Mouse (Mus musculus) thymus, adult 2 months (tissue): Measurements from ENCODE around the gene Inafm2. TPM values are rescaled to one million over a fixed set of nuclear protein-coding genes. Genes with fewer than 3 reads are reported as not detected.

Experiments used
- DNase-seq: peaks from one replicate; pipeline ENCODE4 v3.0.0; 2021
- H3K27ac ChIP-seq: fragments of 200-500 bp; 2 replicates; pipeline ENCODE4 v1.5.1; 2012; ENCODE audit warnings: low read length, control low read depth; ENCODE audit not compliant: control insufficient read depth, insufficient read depth
- H3K27me3 ChIP-seq: fragments of 200-500 bp; 2 replicates; pipeline ENCODE4 v1.6.1; 2012; ENCODE audit warnings: mild to moderate bottlenecking, low read length, moderate library complexity, mixed read lengths; ENCODE audit not compliant: control insufficient read depth, insufficient read depth
- H3K36me3 ChIP-seq: fragments of 200-500 bp; 2 replicates; pipeline ENCODE4 v1.6.1; 2012; ENCODE audit warnings: mild to moderate bottlenecking, low read length, moderate library complexity; ENCODE audit not compliant: control insufficient read depth, insufficient read depth
- H3K4me1 ChIP-seq: fragments of 200-500 bp; replicated peaks from 2 replicates; pipeline ENCODE4 v1.6.1; 2012; ENCODE audit warnings: low read length; ENCODE audit not compliant: control insufficient read depth, insufficient read depth
- H3K4me3 ChIP-seq: fragments of 200-500 bp; 2 replicates; pipeline ENCODE4 v1.5.1; 2012; ENCODE audit warnings: mild to moderate bottlenecking, low read length, control low read depth, moderate library complexity; ENCODE audit not compliant: control insufficient read depth, insufficient read depth
- CTCF ChIP-seq: fragments of 200-500 bp; IDR thresholded peaks from 2 replicates; pipeline ENCODE4 v1.5.1; 2012; ENCODE audit warnings: mild to moderate bottlenecking, control low read depth, low read length, moderate library complexity, borderline replicate concordance; ENCODE audit not compliant: control insufficient read depth, poor library complexity, insufficient read depth; ENCODE audit errors: extremely low read depth
- POLR2A ChIP-seq: fragments of 200-500 bp; IDR thresholded peaks from 2 replicates; pipeline ENCODE4 v1.6.1; 2012; ENCODE audit warnings: mild to moderate bottlenecking, low read length, control low read depth, moderate library complexity; ENCODE audit not compliant: control insufficient read depth, poor library complexity, insufficient read depth; ENCODE audit errors: extremely low read depth
- WGBS: fragments of 180-500 bp; shearing (Covaris S2); methylation state at CpG from one replicate; pipeline ENCODE4 v1.1.7; 2018; 5-methylcytosine and 5-hydroxymethylcytosine counted together
- polyA plus RNA-seq: library from polyadenylated mRNA; depleted of rRNA; stranded (reverse); fragments of >200 nt; gene quantifications from 2 replicates; pipeline ENCODE4 v1.2.3, GENCODE M21; 2012

Inafm2 gene
- polyA plus RNA-seq, 1 experiment: 18.9 TPM

GRCm38 (mm10) chr2:118726873-118727272 is 18.7 kb upstream of the Inafm2 start:
- DNase-seq: no peak
- Histone ChIP-seq H3K4me3 (no peak overlapping the region), H3K27me3 (no peaks in the 10 kb centered on the region), H3K36me3 (no peaks in the 10 kb centered on the region), H3K4me1 (peaks cover 42% of the 10 kb centered on the region), H3K27ac (no peak overlapping the region)
- WGBS: 93% methylated on average over 2 of the region's 2 CpGs
- TF ChIP-seq CTCF: no peak
- TF ChIP-seq POLR2A: no peak

GRCm38 (mm10) chr2:118727911-118728310 is 17.6 kb upstream of the Inafm2 start:
- H3K36me3 ChIP-seq: no peaks in the 10 kb centered on the region
- peaks cover 42% of the 10 kb centered on the region for H3K4me1 ChIP-seq
- peak overlapping the region; percentile 63; the same call in 1 of the 2 replicates for H3K27ac ChIP-seq
- 5% methylated on average over 9 of the region's 9 CpGs for WGBS
- peak overlapping the region; percentile 89 for H3K4me3 ChIP-seq
- H3K27me3 ChIP-seq: no peaks in the 10 kb centered on the region
- DNase-seq: no peak
- no peak for TF ChIP-seq CTCF
- no peak for TF ChIP-seq POLR2A

- peak; percentile 76 for DNase-seq
- Histone ChIP-seq H3K4me1 (peaks cover 42% of the 10 kb centered on the region), H3K36me3 (no peaks in the 10 kb centered on the region), H3K4me3 (peak within 1 kb of the TSS; percentile 89), H3K27ac (peak within 1 kb of the TSS; percentile 63; the same call in 1 of the 2 replicates), H3K27me3 (no peaks in the 10 kb centered on the region)
- WGBS: 3% methylated on average over 7 of the region's 7 CpGs
- TF ChIP-seq POLR2A: peak; percentile 54; the same call in 1 of the 2 replicates
- no peak for TF ChIP-seq CTCF
These were observed 17.2 kb upstream of the Inafm2 start, which contains the start of gene Plcb2 for GRCm38 (mm10) chr2:118728337-118728736. TSS of gene Plcb2 (minus strand) at chr2:118728438.

GRCm38 (mm10) chr2:118729194-118729593 is 16.4 kb upstream of the Inafm2 start:
- no peak for DNase-seq
- H3K27ac ChIP-seq: 0 out of 2 replicates have a peak overlapping the region, but pooled peaks have one; percentile 63
- no peaks in the 10 kb centered on the region for H3K36me3 ChIP-seq
- no peaks in the 10 kb centered on the region for H3K27me3 ChIP-seq
- TF ChIP-seq POLR2A (no peak), CTCF (no peak)
- H3K4me1 ChIP-seq: peaks cover 42% of the 10 kb centered on the region
- no peak overlapping the region for H3K4me3 ChIP-seq
- WGBS: 37% methylated on average over 4 of the region's 4 CpGs

GRCm38 (mm10) chr2:118729816-118730621 is 15.5 kb upstream of the Inafm2 start:
- Histone ChIP-seq H3K27ac (no peak overlapping the region), H3K4me3 (no peak overlapping the region), H3K36me3 (no peaks in the 10 kb centered on the region), H3K4me1 (peaks cover 42% of the 10 kb centered on the region), H3K27me3 (no peaks in the 10 kb centered on the region)
- DNase-seq: no peak
- WGBS: 33% methylated on average over 8 of the region's 8 CpGs
- no peak for TF ChIP-seq POLR2A

- TF ChIP-seq POLR2A (no peak), CTCF (peak; percentile 79; the same call in 1 of the 2 replicates)
- WGBS: 1% methylated on average over 3 of the region's 3 CpGs
- no peaks in the 10 kb centered on the region for H3K27me3 ChIP-seq
- H3K4me3 ChIP-seq: no peak overlapping the region
- no peak overlapping the region for H3K27ac ChIP-seq
- H3K36me3 ChIP-seq: no peaks in the 10 kb centered on the region
- DNase-seq: peak; percentile 80
- H3K4me1 ChIP-seq: peaks cover 42% of the 10 kb centered on the region
These were observed 15.0 kb upstream of the Inafm2 start for GRCm38 (mm10) chr2:118730622-118730915.

- H3K4me1 ChIP-seq: peaks cover 35% of the 10 kb centered on the region
- no peaks in the 10 kb centered on the region for H3K27me3 ChIP-seq
- no peak for DNase-seq
- 98% methylated on average over 5 of the region's 5 CpGs for WGBS
- no peaks in the 10 kb centered on the region for H3K36me3 ChIP-seq
- no peak overlapping the region for H3K27ac ChIP-seq
- TF ChIP-seq CTCF: no peak
- H3K4me3 ChIP-seq: no peak overlapping the region
These were observed 13.6 kb upstream of the Inafm2 start for GRCm38 (mm10) chr2:118731981-118732380.
